Mouse (Mus musculus): ENCODE data around the gene Chek2. TPM values are rescaled to one million over a fixed set of nuclear protein-coding genes. Genes with fewer than 3 reads are reported as not detected.
A peak's percentile ranks its signal among the peaks of the same experiment; 100 is the strongest.

The Chek2 gene
- polyA plus RNA-seq, 2 experiments = 16.2 to 18.1 TPM

DNA sequence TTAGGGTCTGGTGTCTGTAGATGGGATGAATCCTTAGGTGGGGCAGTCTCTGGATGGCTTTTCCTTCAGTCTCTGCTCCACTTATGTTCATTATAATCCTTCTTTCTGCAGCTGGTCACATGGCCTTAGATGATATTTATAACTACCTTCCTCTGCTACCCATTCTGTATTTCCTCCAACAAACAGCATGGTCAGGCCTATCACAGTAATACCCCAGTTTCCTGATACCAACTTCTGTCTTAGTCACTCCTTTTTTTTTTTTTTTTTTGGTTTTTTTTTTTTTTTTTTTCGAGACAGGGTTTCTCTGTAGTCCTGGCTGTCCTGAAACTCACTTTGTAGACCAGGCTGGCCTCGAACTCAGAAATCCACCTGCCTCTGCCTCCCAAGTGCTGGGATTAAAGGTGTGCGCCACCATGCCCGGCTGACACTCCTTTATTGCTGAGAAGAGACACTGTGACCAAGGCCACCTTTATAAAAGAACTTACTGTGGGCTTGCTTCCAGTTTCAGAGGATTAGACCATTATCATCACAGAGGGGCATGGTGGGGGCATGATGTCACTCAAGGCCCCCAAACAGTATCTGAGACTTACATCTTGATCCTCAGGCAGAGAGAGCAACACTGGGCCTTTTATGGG, 70.3 kb downstream of the Chek2 start:
- Histone ChIP-seq H3K9me3 (ENCODE audit: control insufficient read depth, low read length) (no peaks in the 10 kb centered on the region; the same call in 1 of the 2 replicates), H3K4me2 (replicated peaks; ENCODE audit: low read depth, low read length, severe bottlenecking) (no peak overlapping the region), H3K4me3 (replicated peaks; ENCODE audit: low read length) (no peak overlapping the region), H3K36me3 (ENCODE audit: control insufficient read depth, insufficient read depth, low read length) (peaks cover 12% of the 10 kb centered on the region), H3K27me3 (ENCODE audit: control insufficient read depth, insufficient read depth, low read length) (no peaks in the 10 kb centered on the region), H3K9ac (ENCODE audit: low read depth, low read length, severe bottlenecking) (no peak overlapping the region), H3K27ac (replicated peaks; ENCODE audit: low read depth, low read length) (no peak overlapping the region), H3K4me1 (ENCODE audit: control insufficient read depth, insufficient read depth, low read length) (no peaks in the 10 kb centered on the region)
- no peak for TF ChIP-seq POLR2A (IDR thresholded peaks at IDR 0.05; ENCODE audit: borderline replicate concordance, extremely low read depth, insufficient read depth, insufficient read length)
- DNase-seq (ENCODE audit: low spot score) = no peak
- WGBS = 85% methylated on average over 4 of the region's 4 CpGs
- no peak for ATAC-seq (ENCODE audit: low FRiP score, low read depth)

DNA sequence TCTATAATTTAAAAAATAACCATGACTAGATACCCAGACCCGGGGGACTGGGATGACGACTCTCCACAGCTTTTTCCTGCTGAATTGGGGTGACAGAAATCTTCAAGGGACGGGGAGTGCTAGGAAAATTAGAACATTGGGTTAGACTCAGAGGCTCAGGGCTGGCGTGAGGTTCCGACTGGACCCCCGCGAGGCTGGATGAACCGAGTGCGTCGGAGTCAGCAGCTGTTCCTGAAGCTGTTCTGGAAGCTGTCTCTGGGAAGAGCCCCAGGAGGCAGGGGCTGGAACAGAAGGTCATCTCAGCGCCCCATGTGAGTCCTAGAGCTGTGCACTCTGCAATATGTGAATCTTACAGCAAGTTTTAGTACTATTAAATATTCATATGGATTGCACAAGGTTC, 75.1 kb downstream of the Chek2 start:
- DNase-seq (ENCODE audit: low spot score) (no peak), ATAC-seq (ENCODE audit: low FRiP score, low read depth) (no peak)
- no peak overlapping the region for H3K27ac ChIP-seq (replicated peaks; ENCODE audit: low read depth, low read length)
- 88% methylated on average over 11 of the region's 11 CpGs for WGBS
- H3K36me3 ChIP-seq (ENCODE audit: control insufficient read depth, insufficient read depth, low read length) = peaks cover 9% of the 10 kb centered on the region
- no peaks in the 10 kb centered on the region for H3K27me3 ChIP-seq (ENCODE audit: control insufficient read depth, insufficient read depth, low read length)
- H3K9ac ChIP-seq (ENCODE audit: low read depth, low read length, severe bottlenecking) = no peak overlapping the region
- TF ChIP-seq POLR2A (IDR thresholded peaks at IDR 0.05; ENCODE audit: borderline replicate concordance, extremely low read depth, insufficient read depth, insufficient read length) = no peak
- H3K4me1 ChIP-seq (ENCODE audit: control insufficient read depth, insufficient read depth, low read length) = 0 out of 2 replicates have a peak, but pooled peaks cover 2% of the 10 kb centered on the region
- H3K4me3 ChIP-seq (replicated peaks; ENCODE audit: low read length) = no peak overlapping the region
- no peaks in the 10 kb centered on the region for H3K9me3 ChIP-seq (ENCODE audit: control insufficient read depth, low read length)
- no peak overlapping the region for H3K4me2 ChIP-seq (replicated peaks; ENCODE audit: low read depth, low read length, severe bottlenecking)

DNA sequence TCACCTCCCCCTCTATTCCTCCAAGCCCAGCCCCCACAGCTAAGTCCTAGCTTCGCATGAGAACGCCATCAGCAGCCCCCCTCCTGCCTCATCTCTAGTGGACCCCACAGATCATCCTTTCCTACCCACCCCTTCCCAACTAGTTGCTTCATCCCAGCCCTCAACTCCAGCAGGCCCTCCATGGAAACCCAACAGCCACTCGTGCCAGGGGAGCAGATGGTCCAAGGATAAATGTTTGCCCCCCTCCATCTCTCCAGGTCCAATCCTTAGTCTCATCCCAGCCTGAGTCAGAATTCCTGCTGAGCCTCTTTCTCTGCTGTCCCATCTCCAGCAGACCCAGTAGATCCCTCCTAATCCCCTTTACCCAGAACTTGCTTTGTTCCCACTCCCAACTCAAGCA, 76.5 kb downstream of the Chek2 start:
- Histone ChIP-seq H3K9me3 (ENCODE audit: control insufficient read depth, low read length) (no peaks in the 10 kb centered on the region), H3K4me1 (ENCODE audit: control insufficient read depth, insufficient read depth, low read length) (0 out of 2 replicates have a peak, but pooled peaks cover 2% of the 10 kb centered on the region), H3K4me2 (replicated peaks; ENCODE audit: low read depth, low read length, severe bottlenecking) (no peak overlapping the region), H3K9ac (ENCODE audit: low read depth, low read length, severe bottlenecking) (no peak overlapping the region), H3K27me3 (ENCODE audit: control insufficient read depth, insufficient read depth, low read length) (no peaks in the 10 kb centered on the region), H3K27ac (replicated peaks; ENCODE audit: low read depth, low read length) (no peak overlapping the region), H3K4me3 (replicated peaks; ENCODE audit: low read length) (no peak overlapping the region), H3K36me3 (ENCODE audit: control insufficient read depth, insufficient read depth, low read length) (peaks cover 9% of the 10 kb centered on the region)
- TF ChIP-seq POLR2A (IDR thresholded peaks at IDR 0.05; ENCODE audit: borderline replicate concordance, extremely low read depth, insufficient read depth, insufficient read length) = no peak
- DNase-seq (ENCODE audit: low spot score) (no peak), ATAC-seq (ENCODE audit: low FRiP score, low read depth) (no peak)
- 86% methylated on average over 3 of the region's 3 CpGs for WGBS

DNA sequence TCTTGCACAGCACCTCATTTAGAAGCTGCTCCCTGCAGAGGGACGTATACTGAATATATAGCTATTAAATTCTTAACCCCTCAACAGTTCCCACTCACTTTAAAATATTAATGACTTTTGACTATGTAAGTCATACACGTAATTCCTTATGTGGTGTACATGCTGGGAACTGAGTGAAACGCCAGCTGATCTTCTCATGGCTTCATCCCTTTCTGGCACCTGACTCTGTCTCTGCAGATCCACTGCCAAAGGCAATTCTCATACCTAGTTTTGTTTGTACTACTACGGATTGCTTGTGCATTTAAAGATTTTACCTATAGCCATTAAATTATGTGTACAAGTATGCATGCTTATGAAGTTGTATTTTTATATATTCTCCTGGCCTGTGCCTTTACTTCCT, 79.8 kb downstream of the Chek2 start:
- 52% methylated on average over 4 of the region's 4 CpGs for WGBS
- H3K4me2 ChIP-seq (replicated peaks; ENCODE audit: low read depth, low read length, severe bottlenecking) = no peak overlapping the region

DNA sequence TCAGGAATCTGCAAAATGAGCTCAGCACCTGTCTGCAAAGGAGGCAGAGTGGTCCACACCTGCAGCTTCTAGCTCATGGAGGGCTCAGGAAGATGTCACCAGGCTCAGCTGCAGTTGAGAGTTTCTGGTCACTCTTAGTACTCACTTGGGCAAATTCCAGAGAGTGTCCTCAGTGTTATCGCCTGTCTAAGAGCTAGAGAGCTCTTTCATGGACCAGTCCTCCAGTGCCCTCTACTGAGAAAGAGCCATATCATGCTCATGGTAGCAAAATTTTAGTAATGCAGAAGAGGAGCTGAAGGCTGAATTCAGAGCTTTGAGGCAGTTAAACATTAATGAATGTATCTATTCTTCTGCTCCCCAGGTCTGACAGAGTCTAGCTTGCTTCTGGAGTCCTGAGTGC, 83.6 kb downstream of the Chek2 start:
- H3K4me3 ChIP-seq (replicated peaks; ENCODE audit: low read length) = no peak overlapping the region
- H3K9ac ChIP-seq (ENCODE audit: low read depth, low read length, severe bottlenecking) = no peak overlapping the region
- no peaks in the 10 kb centered on the region for H3K27me3 ChIP-seq (ENCODE audit: control insufficient read depth, insufficient read depth, low read length)
- TF ChIP-seq POLR2A (IDR thresholded peaks at IDR 0.05; ENCODE audit: borderline replicate concordance, extremely low read depth, insufficient read depth, insufficient read length) = no peak
- H3K4me1 ChIP-seq (ENCODE audit: control insufficient read depth, insufficient read depth, low read length) = 0 out of 2 replicates have a peak, but pooled peaks cover 2% of the 10 kb centered on the region
- no peaks in the 10 kb centered on the region; the same call in 1 of the 2 replicates for H3K36me3 ChIP-seq (ENCODE audit: control insufficient read depth, insufficient read depth, low read length)
- H3K9me3 ChIP-seq (ENCODE audit: control insufficient read depth, low read length) = no peaks in the 10 kb centered on the region
- no peak overlapping the region for H3K27ac ChIP-seq (replicated peaks; ENCODE audit: low read depth, low read length)
- no peak for ATAC-seq (ENCODE audit: low FRiP score, low read depth)
- no peak overlapping the region for H3K4me2 ChIP-seq (replicated peaks; ENCODE audit: low read depth, low read length, severe bottlenecking)
- DNase-seq (ENCODE audit: low spot score) = peak; percentile 22
- 40% methylated on average over 1 of the region's 1 CpGs for WGBS

More for the DNA sequence above, 79.8 kb downstream of the Chek2 start:
- H3K9ac ChIP-seq (ENCODE audit: low read depth, low read length, severe bottlenecking) = no peak overlapping the region
- no peaks in the 10 kb centered on the region for H3K27me3 ChIP-seq (ENCODE audit: control insufficient read depth, insufficient read depth, low read length)
- H3K36me3 ChIP-seq (ENCODE audit: control insufficient read depth, insufficient read depth, low read length) = peaks cover 6% of the 10 kb centered on the region
- ATAC-seq (ENCODE audit: low FRiP score, low read depth) (no peak), DNase-seq (ENCODE audit: low spot score) (no peak)
- H3K9me3 ChIP-seq (ENCODE audit: control insufficient read depth, low read length) = no peaks in the 10 kb centered on the region
- 0 out of 2 replicates have a peak, but pooled peaks cover 2% of the 10 kb centered on the region for H3K4me1 ChIP-seq (ENCODE audit: control insufficient read depth, insufficient read depth, low read length)
- H3K27ac ChIP-seq (replicated peaks; ENCODE audit: low read depth, low read length) = no peak overlapping the region
- no peak for TF ChIP-seq POLR2A (IDR thresholded peaks at IDR 0.05; ENCODE audit: borderline replicate concordance, extremely low read depth, insufficient read depth, insufficient read length)
- no peak overlapping the region for H3K4me3 ChIP-seq (replicated peaks; ENCODE audit: low read length)

Other genes with a start within 250 kb of the Chek2 start
- 70.8 and 85.6 TPM in 2 replicates for gene Noc4l, start 186.6 kb upstream of the Chek2 start, polyA plus RNA-seq (2012; rRNA removed)
- 40.1 and 43.0 TPM in 2 replicates for gene Noc4l, start 186.6 kb upstream of the Chek2 start, polyA plus RNA-seq (2014; fragmentation: Nextera tagmentation; extraction: Ambion mirVana)
- 29.2 and 31.8 TPM in 2 replicates for gene Ddx51, start 186.5 kb upstream of the Chek2 start, polyA plus RNA-seq (2012; rRNA removed)
- gene Ddx51, start 186.5 kb upstream of the Chek2 start, polyA plus RNA-seq (2014; fragmentation: Nextera tagmentation; extraction: Ambion mirVana) = 27.5 and 28.2 TPM in 2 replicates
- gene Ep400, start 69.3 kb upstream of the Chek2 start, polyA plus RNA-seq (2012; rRNA removed) = 62.2 and 65.1 TPM in 2 replicates
- 37.9 and 38.2 TPM in 2 replicates for gene Ep400, start 69.3 kb upstream of the Chek2 start, polyA plus RNA-seq (2014; fragmentation: Nextera tagmentation; extraction: Ambion mirVana)
- 29.4 and 30.6 TPM in 2 replicates for gene Pus1, start 59.3 kb upstream of the Chek2 start, polyA plus RNA-seq (2012; rRNA removed)
- gene Pus1, start 59.3 kb upstream of the Chek2 start, polyA plus RNA-seq (2014; fragmentation: Nextera tagmentation; extraction: Ambion mirVana) = 20.0 and 20.9 TPM in 2 replicates
- 62.6 and 85.6 TPM in 2 replicates for gene Ulk1, start 29.9 kb upstream of the Chek2 start, polyA plus RNA-seq (2012; rRNA removed)
- gene Ulk1, start 29.9 kb upstream of the Chek2 start, polyA plus RNA-seq (2014; fragmentation: Nextera tagmentation; extraction: Ambion mirVana) = 28.1 and 36.9 TPM in 2 replicates
- gene Hscb, start 202 bp upstream of the Chek2 start, polyA plus RNA-seq (2012; rRNA removed) = 19.2 and 19.3 TPM in 2 replicates
- gene Hscb, start 202 bp upstream of the Chek2 start, polyA plus RNA-seq (2014; fragmentation: Nextera tagmentation; extraction: Ambion mirVana) = 19.4 and 23.9 TPM in 2 replicates
- gene Ttc28, start 39.8 kb downstream of the Chek2 start, polyA plus RNA-seq (2012; rRNA removed) = 16.3 and 19.7 TPM in 2 replicates
- gene Ttc28, start 39.8 kb downstream of the Chek2 start, polyA plus RNA-seq (2014; fragmentation: Nextera tagmentation; extraction: Ambion mirVana) = 19.9 and 25.9 TPM in 2 replicates

Measured in limb, embryonic 14.5 days (tissue).